Mouse (Mus musculus): ENCODE measurements around the gene Fam126a.

The Fam126a gene

GRCm38 (mm10) chr5:24040601-24041000, 10.1 kb upstream of the Fam126a start:
- DNase-seq (ENCODE audit: low read depth, low spot score) = no peak

- DNase-seq (ENCODE audit: low read depth, low spot score) = peak; percentile 50
Observed at GRCm38 (mm10) chr5:24039423-24039822, 8.9 kb upstream of the Fam126a start.

DNA sequence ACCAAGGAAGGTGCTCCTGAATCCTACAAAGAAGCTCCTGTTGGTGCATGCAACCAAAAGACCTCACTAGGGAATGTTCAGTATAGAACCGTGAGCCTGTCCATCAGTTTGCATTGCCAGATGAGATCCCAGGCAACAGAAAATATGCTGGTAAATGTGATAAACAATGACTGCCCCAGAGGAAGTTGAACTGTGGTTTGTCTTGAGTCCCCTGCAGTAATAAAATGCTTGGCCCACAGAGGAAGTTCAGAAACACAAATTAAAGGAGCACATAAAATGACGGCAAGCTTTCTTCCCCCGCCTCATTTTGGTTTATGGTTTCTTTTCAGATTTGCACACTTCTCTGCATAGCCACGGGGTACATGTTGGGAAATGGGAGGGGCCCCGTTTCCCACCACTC, 8.3 kb upstream of the Fam126a start:
- DNase-seq (ENCODE audit: low read depth, low spot score) = no peak

DNA sequence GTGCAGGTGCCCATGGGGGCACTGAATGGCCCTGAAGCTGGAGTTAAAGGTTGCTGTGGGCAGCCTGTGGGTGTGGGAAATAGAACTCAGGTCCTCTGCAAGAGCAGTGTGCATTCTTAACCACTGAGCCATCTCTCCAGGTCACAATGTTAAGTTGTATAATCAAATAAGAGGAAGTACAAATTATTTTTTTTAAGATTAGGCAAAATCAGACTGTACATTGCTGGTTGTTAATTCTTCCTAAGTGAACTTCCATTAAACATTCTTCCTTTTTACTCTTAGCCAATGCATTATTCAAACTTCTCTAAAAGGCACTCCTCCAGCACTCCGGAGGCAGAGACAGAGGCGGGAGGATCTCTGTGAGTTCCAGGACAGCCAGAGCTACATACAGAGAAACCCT, 7.7 kb upstream of the Fam126a start:
- DNase-seq (ENCODE audit: low read depth, low spot score) = no peak

- DNase-seq (ENCODE audit: low read depth, low spot score) = no peak
Observed at GRCm38 (mm10) chr5:24036731-24037130, 6.2 kb upstream of the Fam126a start.

DNA sequence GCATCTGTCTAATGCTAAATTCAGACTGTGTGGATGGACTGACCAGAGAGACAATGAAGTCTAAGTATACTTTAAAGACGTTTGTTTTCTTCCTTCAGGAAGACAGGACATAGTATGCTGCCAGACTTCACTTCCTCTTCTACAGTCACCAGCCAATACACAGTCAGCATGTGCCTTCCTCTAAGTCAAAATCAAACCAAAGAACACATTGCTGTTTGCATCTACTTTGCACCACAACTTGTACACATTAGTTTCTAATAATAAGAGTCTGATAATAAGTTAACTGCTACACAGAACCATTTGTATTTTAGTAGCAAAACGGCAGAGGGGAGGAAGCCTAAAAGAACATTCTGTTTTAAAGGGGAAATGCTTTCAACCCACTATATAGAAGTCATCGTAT, 4.5 kb upstream of the Fam126a start:
- no peak for DNase-seq (ENCODE audit: low read depth, low spot score)

DNA sequence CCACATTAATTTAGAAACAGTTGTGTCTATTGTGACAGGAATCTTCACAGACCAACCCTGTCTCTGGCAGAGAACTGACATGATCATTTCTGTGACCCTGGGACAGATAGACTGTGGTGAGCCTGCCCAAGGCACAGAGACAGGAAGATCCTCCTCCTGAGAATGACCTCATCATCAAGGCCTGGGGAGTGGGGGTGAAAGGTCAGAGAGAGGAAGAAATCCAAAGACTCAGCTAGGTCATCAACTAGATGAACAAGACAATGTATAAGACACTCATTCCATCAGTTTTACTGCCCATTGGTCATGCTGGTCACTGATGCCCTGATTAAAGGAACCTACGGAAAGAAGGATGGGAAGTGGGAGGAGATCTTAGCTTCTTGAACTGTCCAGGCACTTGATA, 3.6 kb upstream of the Fam126a start:
- no peak for DNase-seq (ENCODE audit: low read depth, low spot score)

- DNase-seq (ENCODE audit: low read depth, low spot score) = no peak
Observed at GRCm38 (mm10) chr5:24029946-24030578, 428 bp downstream of the Fam126a start.

DNA sequence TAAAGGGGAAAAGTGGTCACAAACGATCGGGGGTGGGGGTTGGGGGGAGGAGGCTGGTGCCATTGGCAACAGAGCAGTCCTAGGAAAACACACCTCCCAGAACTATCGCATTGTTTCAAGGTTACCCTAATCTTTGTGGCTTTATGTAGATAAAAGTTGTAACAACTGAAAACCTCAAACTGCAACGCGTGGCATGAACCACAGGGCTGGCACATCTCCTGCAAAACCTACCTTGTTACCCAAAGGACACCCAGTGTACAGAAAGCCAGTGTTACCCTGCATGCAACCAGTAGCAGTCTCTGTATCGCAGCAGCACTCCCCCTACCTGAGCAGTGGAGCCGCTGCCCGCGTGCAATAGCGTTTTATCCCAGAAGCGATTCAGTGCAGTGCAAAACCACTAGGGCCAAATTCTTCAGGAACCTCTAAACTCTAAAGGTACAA, 1.1 kb downstream of the Fam126a start:
- peak; percentile 82 for DNase-seq (ENCODE audit: low read depth, low spot score)

- no peak for DNase-seq (ENCODE audit: low read depth, low spot score)
Observed at GRCm38 (mm10) chr5:24024957-24025356, 5.5 kb downstream of the Fam126a start.

GRCm38 (mm10) chr5:24023226-24023625, 7.3 kb downstream of the Fam126a start:
- DNase-seq (ENCODE audit: low read depth, low spot score) = no peak

DNA sequence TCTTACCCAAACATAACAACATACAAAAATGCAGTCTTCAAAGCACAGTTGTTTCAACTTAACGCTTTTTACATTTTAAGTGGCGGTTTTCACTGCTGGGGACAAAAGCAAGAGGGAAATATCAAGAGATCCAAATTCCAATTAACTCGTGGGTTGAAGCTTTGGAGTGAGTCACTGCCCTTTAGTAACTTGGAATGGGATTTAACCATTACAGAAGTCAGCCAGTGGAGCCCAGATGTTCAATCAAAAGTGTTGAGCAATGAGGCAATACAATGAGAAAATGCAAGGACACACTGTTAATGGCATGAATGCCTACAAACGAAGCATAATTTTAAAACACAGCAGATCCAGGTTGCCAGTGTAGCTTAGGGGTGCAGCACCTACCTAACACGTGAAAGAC, 8.8 kb downstream of the Fam126a start:
- DNase-seq (ENCODE audit: low read depth, low spot score) = no peak

DNA sequence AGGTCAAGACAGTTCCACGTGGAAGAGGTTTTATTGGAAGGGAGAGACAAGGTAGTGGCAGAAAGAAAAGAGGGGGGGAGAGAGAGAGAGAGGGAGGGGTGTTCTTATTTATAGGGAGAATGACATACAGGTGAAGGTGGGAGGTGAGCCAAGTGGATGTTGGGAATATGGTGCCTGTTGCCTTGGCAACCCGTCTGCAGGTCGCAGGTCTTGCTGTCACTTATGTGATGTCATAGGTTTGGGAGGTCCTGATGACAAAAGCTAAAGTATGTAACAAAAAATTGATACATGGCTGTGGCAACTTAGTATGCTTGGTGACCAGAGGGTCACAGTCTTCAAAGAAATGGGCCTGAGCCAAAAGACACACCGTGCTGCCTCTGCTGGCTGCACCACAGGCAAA, 10.1 kb downstream of the Fam126a start:
- DNase-seq (ENCODE audit: low read depth, low spot score) = no peak

DNA sequence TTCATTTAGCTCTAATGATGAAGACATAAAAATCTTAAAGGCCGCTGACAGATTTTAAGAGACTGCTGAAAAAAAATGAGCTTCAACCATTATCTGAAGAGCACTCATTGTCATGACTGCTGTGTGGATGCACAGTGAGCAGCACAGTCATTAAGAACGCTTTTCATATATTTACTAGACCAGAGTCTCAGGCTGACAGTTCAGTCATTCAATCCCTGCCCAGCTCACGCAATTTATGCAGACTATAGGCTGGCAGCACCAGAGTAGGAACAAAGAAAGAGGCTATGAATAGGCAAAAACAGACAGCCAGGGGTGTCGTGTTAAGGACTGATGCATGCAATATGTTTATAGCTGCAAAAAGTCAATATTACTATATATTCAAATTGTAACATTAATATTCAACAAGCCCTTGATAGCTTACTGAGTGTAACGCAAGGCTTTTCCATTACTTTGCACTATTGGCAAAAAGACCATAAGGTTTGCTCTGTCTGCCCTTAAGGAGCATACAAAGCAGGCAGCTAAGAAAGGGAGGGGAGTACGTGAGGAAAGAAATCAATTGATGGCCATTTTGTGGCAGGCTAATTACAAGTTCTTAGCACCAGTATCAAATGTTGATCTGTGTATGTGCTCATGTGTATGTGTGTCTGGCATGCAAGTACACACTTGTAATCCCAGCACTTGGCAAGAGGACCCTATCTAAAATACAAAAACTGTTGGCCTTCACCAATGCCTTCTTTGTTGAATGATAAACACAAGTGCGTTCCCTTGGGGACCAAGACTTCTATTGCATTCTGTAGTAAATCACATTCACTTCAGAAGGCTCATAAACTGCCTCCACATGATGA, 10.9 kb downstream of the Fam126a start:
- DNase-seq (ENCODE audit: low read depth, low spot score) = no peak

DNA sequence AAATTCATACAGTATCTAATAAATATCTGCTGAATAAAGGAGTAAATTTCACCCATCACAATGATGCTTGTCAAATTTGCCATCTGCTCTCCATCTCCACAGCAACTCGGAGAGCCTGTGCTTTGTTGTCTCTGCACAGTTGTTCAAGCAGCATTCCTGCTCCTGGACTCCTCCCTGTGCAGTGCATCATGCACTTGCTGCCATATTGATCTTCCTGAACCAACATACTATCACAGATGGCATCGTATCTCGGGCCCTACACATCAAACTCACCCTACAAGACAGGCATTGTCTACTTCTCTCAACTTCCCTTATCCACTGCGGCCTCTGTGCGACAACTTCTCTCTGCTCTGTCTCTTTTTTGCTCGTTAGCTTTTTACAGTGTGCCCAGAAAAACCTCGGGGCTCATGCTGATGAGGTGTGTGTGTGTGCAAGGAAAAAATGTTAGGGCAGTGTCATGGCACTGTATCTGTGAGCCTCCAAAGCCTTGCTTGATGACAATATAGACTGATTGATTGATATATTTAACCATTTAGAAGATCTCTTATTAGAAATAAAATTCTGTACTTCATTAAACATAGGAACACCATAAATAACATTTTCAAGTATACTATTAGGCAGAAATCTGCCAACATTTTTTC, 11.7 kb downstream of the Fam126a start:
- DNase-seq (ENCODE audit: low read depth, low spot score) = no peak

- DNase-seq (ENCODE audit: low read depth, low spot score) = no peak
Observed at GRCm38 (mm10) chr5:24016912-24017311, 13.6 kb downstream of the Fam126a start.

DNA sequence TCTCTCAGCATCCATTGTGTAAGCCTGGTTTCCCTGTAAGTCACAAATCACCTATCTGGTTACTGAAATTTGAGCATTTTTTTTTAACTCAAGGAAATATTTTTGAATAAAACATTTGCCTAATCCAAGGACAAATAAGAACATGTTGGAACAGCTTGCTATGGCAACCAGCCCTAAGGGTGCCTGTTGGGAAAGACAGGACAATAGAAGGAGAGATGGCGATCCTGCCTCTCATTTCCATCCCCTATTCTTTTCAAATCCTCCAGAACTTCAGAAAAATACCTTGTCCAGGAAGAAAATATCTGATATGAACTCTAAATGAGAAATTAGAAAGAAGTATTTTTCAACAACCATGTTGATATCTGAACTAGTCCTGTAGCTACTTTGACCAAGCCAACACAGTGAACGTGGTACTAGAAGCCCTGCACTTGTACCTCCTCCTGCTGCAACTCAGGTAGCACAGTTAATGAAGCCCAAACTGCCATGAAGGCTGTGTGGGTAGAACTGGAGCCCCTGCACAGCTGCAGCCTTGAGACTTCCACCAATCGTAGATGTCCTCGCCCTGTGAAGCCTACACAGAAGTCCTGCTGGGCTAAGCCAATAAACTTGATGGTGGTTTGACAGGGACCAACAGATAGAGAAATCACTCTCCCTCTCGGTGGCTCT, 17.0 kb downstream of the Fam126a start:
- DNase-seq (ENCODE audit: low read depth, low spot score) = no peak

GRCm38 (mm10) chr5:23999083-23999671, 31.3 kb downstream of the Fam126a start:
- no peak for DNase-seq (ENCODE audit: low read depth, low spot score)

- no peak for DNase-seq (ENCODE audit: low read depth, low spot score)
Observed at GRCm38 (mm10) chr5:23995951-23996350, 34.5 kb downstream of the Fam126a start.

GRCm38 (mm10) chr5:23994929-23995328, 35.6 kb downstream of the Fam126a start:
- no peak for DNase-seq (ENCODE audit: low read depth, low spot score)

- no peak for DNase-seq (ENCODE audit: low read depth, low spot score)
Observed at GRCm38 (mm10) chr5:23994231-23994630, 36.3 kb downstream of the Fam126a start.

GRCm38 (mm10) chr5:23993553-23993894, 37.0 kb downstream of the Fam126a start:
- no peak for DNase-seq (ENCODE audit: low read depth, low spot score)

Data from CD4-positive helper T cell, adult 2 months (primary cell).